Mouse (Mus musculus) ovary, adult 18-20 months (tissue): ENCODE data around the gene Creb1.
A peak's percentile ranks its signal among the peaks of the same experiment; 100 is the strongest.
"Not testable (repeated sequence)": the region's sequence is repeated elsewhere in the genome, so short reads cannot be mapped to it uniquely, and the experiment has no call there.

Experiments used
- DNase-seq: peaks from one replicate; pipeline ENCODE4 v3.0.0; 2022; ENCODE audit warnings: low spot score, mixed read lengths

Gene Creb1

DNA sequence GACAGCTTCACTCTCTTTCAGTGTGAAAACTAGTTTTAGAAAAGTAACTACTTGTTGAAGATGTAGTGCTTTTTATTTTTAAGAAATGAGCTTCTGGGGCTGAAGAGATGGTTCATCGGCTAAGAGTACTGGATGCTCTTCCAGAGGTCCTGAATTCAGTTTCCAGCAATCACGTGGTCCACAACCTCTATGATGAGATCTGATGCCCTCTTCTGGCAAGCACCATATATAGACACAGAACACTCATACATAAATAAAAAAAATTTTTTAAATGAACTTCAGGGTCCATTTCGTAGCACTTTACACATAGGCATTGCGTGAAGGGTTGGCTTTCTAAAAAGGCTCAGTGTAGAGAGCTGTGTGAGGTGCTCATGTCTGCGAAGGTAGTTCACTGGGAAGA lies 11.3 kb downstream of the Creb1 start:
- DNase-seq: no peak

DNA sequence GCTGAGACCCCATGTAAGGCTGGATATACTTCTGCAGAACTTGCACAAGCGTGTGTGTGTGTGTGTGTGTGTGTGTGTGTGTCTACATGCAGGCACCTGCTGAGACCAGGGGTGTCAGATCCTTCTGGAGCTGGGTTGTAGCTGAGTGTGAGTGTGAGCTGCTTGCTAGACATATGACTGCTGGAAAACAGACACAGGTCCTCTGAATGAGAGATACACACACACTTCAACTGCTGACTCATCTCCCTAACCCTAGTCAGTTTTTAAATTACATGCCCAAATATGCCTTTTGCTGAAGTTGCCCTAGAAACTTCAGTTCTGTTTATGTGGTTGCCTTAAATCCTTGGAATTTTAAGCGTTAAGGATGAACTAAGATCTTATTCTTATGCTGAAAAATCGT lies 13.6 kb downstream of the Creb1 start:
- no peak for DNase-seq

DNA sequence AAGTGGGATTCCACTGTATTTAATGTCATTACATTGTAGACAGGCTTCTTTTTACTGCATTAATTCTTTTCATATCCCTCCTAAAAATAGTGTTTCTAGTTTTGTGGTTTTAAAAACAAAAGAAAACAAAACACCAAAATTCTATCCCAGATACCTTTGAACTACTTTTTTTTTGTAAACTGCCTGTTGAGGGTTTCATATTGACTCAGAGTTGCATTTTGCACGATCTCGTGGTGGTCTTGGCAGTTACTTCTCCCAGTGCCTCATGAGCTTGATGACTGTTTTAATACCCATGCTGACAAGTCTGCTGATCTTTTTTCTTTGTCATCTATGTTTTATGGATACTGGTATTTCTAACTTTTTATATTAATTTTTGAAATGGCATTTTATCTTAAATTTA lies 16.9 kb downstream of the Creb1 start:
- no peak for DNase-seq

DNA sequence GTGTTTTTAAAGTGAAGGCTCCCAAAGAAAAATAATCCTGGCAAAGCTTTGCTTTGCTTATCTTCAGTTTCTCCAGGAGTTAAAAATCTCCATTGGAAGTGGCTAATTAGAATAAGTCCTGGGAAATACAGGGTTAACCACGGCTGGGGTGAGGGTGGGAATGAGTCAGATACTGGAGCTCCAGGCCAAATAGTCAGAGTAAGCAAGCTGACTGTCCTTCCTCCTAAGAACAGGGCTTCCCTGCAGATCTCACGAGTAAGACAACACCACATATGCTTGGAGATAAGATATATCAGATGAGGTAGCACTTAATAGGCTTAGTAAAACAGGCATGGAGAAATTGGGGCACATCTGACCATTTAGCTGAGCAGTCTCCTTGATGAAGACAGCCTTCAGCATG lies 19.5 kb downstream of the Creb1 start:
- DNase-seq: no peak

DNA sequence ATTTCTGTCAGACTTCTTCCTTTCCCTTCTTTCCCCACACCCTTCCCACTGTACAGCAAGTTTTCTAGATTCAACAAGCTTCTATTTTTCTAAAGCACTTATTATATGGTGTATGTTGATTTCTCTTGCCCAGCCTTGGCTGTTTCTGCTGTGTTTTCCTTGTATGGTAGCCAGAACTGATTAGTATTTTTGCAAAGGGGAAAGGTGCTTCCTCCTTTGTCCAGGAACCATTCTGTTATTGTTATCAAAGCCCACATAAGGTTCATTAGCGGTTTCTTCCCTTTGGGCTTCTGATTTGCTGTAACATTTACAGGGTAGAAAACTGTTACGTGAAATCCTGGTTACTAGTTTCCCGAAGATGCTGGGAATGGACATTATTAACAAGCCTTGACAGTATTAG lies 27.7 kb downstream of the Creb1 start:
- DNase-seq: no peak

DNA sequence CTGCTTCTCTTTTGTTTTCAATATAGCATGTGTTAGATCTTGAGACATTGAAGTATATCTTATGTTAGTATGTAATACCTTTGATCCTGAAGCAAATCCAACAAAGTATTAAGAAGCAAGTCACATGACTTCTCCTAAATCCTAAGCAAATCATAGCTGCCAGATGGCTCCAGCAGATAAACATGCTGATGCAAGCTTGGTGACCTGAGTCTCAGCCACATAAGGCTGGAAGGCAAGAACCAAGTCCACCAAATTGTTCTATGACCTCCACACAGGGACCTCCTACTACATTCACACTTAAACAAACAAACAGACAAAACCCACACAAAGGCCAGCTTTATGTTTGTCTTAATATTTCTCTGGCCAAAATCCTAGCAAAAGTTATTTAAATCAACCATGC lies 35.8 kb downstream of the Creb1 start:
- DNase-seq: no peak

DNA sequence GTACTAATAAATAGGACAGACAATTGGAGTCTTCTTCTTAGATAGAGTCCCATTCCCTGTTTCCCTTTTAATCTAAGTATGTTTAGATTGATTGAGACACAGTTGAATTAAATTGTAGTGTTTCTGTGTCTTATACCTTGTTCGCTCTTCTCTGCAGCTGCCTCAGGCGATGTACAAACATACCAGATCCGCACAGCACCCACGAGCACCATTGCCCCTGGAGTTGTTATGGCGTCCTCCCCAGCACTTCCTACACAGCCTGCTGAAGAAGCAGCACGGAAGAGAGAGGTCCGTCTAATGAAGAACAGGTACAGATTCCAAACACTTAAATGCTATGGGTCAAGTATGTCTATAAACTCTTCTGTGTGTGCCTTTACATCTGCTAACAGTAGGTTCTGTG lies 43.6 kb downstream of the Creb1 start:
- no peak for DNase-seq

DNA sequence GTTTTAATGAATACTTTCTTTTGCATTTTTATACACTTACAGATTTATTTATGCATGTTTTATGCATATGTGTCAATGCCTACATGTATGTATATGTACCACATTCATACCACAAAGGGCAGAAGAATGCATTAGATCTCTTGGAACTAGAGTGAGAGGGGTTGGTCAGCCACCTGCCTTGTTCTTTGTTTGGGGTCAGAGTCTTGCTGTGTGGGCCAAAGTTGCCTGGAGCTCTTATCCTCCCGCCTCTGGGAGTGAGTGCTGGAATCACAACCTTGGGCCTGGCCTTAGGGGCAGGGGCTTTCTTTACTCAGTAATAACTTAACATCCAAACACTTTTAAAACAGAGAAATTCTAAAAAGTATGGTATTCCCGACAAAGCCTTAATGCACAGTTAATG lies 44.3 kb downstream of the Creb1 start:
- DNase-seq: no peak

DNA sequence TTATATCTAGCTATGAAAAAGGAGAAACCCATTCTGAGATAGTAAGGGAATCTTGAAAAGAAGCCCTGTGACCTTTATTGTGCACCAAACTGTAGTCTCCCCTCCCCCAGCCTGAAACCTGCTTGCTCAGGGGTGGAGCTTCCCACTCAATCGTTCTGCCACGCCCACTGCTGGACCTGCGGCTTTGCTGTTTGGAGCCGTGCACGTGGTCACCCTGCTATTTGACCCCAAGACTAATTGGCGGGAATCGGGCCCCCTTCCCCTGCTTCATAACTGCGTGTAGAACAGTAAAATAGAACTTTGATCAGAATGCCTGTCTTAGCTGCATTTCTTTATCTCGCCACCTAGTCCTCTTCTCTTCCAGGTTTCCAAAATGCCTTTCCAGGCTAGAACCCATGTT lies 45.5 kb downstream of the Creb1 start:
- not testable (repeated sequence) for DNase-seq

DNA sequence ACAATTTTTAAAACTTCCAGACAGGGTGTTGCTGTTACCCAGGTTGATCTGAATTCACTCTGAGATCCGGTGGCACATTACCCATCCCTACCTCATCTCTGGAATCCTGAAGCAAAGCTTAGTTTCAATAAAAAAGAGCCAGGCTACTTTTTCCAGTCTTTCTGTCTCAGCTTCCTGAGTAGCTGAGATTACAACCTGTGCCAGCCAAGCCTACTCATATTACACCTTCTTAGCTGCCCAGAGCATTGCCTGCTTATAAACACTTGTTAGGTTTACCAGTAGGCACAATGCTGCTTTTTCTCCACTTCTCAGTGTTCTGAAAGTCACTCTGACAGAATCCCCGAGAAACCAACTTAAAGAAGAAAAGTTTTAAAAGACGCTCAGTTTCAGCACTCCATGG lies 46.4 kb downstream of the Creb1 start:
- no peak for DNase-seq

DNA sequence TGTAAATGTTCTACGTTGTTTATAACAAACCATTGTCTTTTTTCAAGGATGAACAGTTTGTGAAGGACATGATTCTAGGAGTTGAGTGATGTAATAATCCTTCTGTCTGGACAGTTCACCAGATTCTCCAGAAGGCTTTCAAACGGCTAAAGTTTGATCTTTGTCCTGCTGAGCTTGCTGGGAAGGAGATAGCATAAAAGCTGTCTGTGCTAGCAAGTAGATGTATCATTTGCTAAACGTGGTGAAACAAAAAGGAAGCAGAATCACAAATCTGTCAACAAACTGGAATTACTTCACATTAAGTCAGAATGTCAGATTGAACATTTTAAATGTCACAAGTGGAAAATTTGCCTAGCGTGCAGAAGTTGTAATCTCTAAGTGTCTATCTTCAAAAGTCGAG lies 66.5 kb downstream of the Creb1 start:
- DNase-seq: no peak

DNA sequence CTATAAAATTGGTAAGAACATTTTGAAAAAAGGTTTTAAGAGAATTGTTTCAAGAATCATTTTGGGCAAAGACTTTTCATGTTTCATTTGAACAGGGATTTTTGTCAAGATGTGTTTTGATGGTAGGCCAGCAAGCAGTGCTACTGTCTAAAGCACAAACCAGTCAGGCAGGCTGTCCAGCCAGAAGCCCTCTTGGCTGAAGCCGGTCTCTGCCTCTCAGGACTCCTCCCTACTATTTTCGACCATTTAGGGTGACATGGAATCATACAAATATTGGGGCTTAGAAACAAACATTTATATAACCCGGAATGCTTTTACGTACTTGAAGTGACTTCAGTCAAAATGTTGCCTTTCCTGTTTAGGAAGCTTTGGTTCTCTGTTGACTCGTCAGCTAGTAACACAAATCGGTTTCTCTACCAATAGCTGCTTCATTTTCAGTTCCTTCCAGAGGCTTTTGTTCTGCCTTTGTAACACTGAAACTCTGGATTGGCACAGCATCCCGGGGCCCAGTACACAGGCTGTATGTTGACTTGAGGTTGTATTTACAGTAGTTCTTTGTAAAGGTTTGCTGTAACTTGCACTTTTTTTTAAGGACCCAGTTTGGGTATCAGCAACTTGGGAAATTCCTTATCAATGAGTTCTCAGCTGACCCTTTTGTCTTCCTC lies 68.1 kb downstream of the Creb1 start:
- no peak for DNase-seq

DNA sequence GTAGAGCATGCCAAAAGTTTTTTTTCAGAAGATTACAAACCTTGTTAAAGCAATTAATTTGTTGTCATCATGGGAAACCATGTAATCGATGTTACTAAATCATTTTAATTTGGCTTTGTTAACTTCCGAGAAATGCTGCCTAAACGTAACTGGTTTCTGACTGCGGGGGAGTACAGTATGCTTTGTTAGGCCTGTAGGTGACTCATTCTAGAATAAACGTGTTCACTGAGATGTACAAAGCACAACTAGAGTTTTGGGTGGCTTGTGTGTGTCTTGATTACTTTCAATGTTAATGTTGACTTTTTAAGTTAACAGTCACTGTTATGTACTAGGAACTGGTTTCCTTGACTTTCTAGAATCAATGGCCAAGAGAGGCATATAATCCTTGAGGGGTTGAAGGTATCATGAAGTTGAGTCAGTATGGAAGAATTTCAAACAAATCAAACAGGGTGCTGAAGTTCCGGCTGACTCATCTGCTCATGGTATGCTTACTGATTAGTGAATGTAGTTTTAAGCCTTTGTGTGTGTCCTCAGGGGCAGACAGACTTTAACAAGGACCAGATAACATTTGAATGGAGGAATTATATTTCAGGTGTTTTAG lies 68.9 kb downstream of the Creb1 start:
- DNase-seq: no peak

DNA sequence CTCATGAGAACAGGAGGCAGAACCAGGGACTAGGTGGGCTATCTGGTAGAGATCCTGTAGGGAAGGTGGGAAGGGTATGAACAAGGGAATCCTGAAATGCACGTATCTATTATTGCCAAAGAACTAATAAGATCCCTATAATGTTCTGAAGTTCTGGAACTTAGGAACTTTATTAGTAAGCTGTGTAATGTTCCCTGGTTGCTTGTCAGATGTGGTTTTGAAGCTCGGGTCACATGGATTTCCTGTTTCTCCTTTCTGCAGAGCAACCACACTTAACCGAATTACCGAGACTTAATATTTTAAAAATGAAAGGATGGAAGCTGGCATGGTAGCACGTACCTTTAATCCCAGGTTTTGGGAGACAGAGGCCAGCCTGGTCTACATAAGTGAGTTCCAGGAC lies 70.9 kb downstream of the Creb1 start:
- no peak for DNase-seq

DNA sequence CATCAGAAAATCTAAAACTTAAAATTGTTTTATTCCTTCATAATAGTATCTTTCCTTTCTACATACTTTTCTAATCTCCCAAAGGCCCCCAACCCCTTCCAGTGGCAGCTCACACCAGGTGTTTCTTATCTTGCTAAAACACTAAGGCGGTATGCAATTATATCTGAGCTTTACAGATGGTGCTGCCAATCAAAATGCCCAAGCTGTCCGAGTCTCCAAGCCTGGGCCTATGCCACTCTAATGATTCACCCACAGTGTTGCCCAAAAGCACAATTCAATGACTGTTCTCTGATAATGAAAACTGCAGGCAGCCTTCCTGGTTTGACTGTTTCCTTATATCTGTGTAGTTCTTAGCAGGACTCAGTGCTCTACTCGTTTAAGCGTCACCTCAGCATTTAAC lies 76.7 kb downstream of the Creb1 start:
- no peak for DNase-seq

DNA sequence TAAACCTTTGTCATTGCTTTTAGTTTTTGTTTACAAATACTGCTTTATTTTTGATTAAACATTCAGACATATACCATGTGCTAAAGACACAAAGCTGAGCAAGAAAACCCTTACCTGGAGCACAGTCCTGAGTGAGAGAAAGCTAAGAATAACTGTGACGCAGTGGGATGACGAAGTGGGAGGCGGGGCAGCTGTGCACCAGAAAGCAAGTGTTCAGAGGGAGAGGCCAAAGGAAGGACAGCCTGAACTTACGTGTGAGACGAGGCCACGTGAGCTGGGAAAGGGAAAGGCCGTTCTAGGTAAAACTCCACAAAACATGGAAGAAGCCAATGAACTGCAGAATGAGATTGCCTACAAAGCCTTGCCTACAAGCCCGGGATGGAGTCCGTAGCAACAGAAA lies 77.5 kb downstream of the Creb1 start:
- no peak for DNase-seq

DNA sequence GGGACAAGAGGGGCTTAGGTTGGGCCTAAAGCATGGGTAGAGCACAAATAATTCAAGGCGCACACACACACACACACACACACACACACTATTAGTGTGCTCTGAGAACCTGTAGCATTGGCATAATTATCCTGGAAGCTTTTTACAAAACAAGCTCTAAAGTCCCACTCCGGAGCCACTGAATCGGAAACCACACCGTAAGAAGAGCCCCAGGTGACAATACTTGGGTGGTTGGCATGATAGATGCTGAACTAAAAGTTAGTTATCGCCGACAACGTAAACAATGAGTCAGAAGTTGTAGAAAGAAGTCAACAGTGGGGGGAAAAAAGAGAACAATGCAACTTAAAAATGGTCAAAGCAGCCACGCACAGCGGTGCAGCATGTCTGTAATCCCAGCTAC lies 81.9 kb downstream of the Creb1 start:
- no peak for DNase-seq

DNA sequence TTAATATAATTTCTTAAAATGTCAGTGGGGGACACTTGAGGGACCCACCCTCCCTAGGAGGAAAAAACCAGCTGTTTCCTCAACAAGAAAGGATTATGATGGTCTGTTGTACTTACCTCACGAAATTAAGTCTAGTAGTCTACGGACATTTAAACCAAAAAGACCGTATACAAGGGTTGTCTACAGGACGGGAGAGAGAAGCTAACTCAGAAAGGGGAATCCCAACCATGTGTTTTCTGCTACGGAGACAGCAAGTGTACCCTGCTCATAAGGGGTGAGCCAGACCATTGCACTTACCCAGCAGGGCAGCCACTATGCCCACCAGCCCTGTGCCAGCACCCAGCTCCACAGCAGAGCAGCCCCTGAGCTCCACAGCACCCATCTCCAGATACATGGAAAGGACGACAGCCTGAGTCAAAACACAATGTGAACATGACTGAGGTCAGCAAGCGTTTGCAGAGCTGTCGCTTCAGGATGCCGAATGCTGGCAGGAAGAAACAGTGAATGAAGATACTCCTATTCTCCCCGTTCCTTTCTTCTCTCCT lies 82.4 kb downstream of the Creb1 start:
- no peak for DNase-seq

DNA sequence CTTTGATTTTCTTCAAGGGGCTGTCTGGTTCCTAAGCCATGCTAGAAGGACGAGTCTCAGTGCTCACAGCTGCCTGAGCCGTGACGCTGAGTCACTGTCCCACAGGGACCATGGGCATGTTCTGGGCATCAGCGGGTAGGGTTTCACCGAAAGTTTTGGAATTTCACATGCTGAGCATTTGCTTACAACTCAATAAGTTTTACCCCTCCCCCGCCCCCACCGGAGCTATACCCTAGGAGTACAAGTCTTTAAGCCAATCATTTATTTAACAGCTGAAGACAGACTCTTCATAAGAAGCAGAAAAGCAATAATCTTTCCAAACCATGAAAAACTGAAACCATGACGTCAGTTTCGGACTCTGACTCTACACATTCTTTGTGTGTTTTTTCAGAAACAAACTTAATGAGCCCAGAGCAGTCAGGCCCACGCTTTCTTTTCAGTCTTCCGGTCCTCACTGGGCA lies 83.1 kb downstream of the Creb1 start:
- no peak for DNase-seq

DNA sequence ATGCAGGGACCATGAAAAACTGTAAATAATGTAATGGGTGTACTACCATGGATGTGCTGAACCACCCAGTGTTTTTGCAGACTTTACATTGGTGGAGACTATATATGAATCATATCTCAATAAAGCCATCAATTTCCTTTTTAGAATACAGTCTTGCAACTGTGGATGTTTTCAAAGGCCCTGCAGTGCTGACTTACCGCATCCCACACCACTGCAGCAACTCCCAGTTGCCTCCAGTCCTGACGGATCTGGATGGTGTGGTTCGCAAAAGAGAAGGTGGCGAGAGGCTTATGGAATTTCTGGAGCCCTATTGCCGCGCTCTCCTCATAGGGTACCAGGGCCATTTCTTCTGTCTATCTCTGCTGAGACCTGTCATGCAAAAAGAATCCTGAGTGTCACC lies 83.6 kb downstream of the Creb1 start:
- no peak for DNase-seq

DNA sequence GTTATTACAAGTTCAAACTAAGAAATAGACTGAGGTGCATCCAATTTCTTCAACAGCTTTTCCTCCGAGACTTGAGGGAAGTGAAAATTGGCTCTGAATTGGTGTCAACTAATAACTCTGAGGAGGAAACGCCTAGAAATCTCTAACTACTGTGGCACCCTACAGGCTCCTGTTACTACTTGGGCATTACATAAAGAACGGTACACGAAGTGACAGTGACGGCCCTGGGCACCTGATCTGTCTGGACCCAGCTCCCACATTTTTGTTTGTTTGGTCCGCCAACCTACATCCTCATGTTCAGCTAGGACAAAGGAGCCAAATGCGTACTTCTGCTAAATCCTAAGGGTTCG lies 84.1 kb downstream of the Creb1 start:
- no peak for DNase-seq

DNA sequence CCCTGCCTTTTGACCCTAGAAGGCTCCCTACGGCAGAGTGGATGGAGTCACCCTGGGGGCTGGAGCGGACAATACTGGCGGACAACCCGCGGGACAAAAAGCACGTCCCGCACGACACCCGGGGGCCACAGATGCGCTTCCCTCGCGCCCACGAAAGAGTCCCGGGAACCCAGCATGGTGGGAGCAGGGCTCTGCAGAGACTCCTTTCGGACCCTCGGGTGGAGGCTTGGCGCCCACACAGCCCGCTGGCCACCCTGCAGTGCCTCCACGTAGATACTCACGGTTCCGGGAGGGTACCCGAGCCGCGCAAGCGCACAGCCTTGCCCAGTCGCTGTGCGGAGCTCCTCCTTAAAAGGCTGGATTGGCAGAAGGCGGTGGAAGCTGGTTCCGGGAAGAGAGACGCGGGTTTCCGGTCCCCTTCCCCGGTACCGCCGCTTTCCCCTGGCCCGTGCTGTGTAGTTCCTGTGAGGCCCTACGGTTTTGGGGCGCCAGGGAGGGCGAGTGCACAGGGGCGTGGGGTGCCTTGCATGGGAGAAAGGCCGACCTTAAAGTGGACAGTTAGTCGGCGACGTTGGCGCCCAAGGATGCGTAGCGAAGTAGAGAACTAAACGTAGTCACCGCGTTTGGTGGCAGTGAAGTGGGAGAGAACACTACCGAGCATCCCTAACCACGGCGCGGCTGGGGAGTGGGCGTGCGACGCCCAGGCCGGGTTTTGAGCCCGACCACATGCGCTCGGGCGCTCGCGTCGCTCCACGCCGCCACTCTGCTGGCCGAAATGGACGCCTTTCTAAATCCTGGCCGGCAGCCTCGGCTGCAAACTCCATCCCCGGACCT lies 84.7 kb downstream of the Creb1 start, which contains the start of gene Mettl21a:
Gene Mettl21a (minus strand): TSS at position 362 of the 834 bp plus-strand sequence.
- peak; percentile 89 for DNase-seq

DNA sequence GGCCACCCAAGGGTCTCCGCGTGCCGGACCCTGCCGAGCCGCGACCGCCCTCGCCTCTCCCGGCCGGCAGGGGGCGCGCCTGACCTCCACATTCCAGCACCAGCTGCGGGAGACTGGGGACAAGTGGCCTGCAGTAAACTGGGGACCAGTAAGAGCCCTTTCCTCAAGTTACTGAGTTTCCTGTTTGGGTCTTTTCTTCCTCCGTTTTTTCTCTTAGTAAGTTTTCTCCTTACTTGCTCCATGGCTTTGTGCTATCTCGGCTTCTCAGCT lies 85.2 kb downstream of the Creb1 start:
- DNase-seq: peak; percentile 69
